Mouse (Mus musculus) left cerebral cortex, adult 18-20 months (tissue): ENCODE results near the gene Nme7. TPM values are rescaled to one million over a fixed set of nuclear protein-coding genes. Genes with fewer than 3 reads are reported as not detected.

Experiments used
- total RNA-seq, 2 experiments: library from RNA; stranded (reverse); gene quantifications; 2 replicates each; pipeline ENCODE4 v1.2.3; 2021

Gene Nme7
- total RNA-seq, 2 experiments from 2014 or later: 22.2 to 23.2 TPM

Other genes with a start within 250 kb of the Nme7 start
- not detected for gene Sell, start 242.1 kb upstream of the Nme7 start, total RNA-seq
- not detected for gene Selp, start 188.9 kb upstream of the Nme7 start, total RNA-seq
- under 1 TPM; 0.42 to 0.72 TPM for gene F5, start 152.3 kb upstream of the Nme7 start, total RNA-seq
- 10 to 100 TPM; 13.7 TPM for gene Slc19a2, start 55.1 kb upstream of the Nme7 start, total RNA-seq
- 10 to 100 TPM; 24.6 to 25.3 TPM for gene Ccdc181, start 28.5 kb upstream of the Nme7 start, total RNA-seq
- 10 to 100 TPM; 22.0 to 23.6 TPM for gene Blzf1, start 3.4 kb downstream of the Nme7 start, total RNA-seq
- gene Atp1b1, start 154.2 kb downstream of the Nme7 start, total RNA-seq: 1,000 to 10,000 TPM; 1,579 to 1,741 TPM